Mouse (Mus musculus) E14TG2a.4 (cell line): ENCODE measurements around the gene Wee2.

Experiments used
- H3K27me3 ChIP-seq: 2 replicates; pipeline ENCODE4 v1.6.1; 2014; ENCODE audit warnings: low read length, control low read depth; ENCODE audit not compliant: insufficient read depth
- H3K36me3 ChIP-seq: 2 replicates; pipeline ENCODE4 v1.6.1; 2014; ENCODE audit warnings: low read length, control low read depth; ENCODE audit not compliant: insufficient read depth
- H3K4me1 ChIP-seq: replicated peaks from 2 replicates; pipeline ENCODE4 v1.6.1; 2014; ENCODE audit warnings: low read depth, low read length, control low read depth
- H3K4me3 ChIP-seq: replicated peaks from 2 replicates; pipeline ENCODE4 v1.5.1; 2014; ENCODE audit warnings: mild to moderate bottlenecking, low read length
- H3K9me3 ChIP-seq: 2 replicates; pipeline ENCODE4 v1.6.1; 2014; ENCODE audit warnings: low read length, control low read depth
- CTCF ChIP-seq: conservative IDR thresholded peaks from 2 replicates; pipeline ENCODE4 v1.5.1; 2014; ENCODE audit warnings: low read length
- NANOG ChIP-seq: IDR thresholded peaks from 2 replicates; pipeline ENCODE4 v1.6.1; 2014; ENCODE audit warnings: borderline replicate concordance, low read length, mixed read lengths
- POU5F1 ChIP-seq: IDR thresholded peaks from 2 replicates; pipeline ENCODE4 v1.6.1; 2014; ENCODE audit warnings: low read length, borderline replicate concordance

The Wee2 gene

DNA sequence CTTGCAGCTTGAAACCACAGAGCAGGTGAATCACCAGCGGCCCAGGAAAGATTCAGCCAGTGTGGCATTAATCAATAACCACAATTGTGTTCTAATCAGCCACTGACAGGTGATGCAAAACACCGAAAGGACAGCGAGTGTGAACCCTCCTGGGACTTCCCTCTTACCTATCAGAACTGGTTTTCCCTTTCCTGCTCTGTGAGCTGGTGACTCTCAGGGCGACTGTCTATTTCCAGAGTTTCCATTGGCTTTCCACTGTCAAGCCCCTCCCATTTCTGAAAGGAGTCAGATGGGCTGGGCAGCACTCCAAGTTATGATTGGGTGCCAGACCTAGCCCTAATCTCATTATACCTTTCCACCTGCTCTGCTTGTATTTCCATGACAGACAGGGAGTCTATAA, 7.5 kb upstream of the Wee2 start:
- TF ChIP-seq POU5F1 (no peak), NANOG (no peak), CTCF (no peak)

DNA sequence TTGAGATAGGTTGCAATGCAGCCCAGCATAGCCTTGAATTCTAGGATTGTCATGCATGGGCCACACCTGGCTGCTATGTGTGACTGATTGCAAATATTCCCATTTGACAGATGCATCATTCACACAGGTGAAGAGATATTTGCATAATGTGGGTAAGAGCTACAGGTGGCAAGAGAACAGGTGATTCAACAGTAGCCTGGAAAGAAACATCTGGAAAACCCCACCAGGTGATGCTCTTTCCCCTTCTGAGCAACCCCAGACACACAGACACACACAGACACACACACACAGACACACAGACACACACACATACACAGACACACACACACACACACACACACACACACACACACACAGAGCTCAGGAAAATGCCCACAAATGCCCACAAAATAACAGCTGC, 7.1 kb upstream of the Wee2 start:
- Histone ChIP-seq H3K36me3 (no peaks in the 10 kb centered on the region), H3K4me1 (peaks cover 10% of the 10 kb centered on the region), H3K27me3 (peaks cover 41% of the 10 kb centered on the region), H3K4me3 (no peak overlapping the region), H3K9me3 (no peaks in the 10 kb centered on the region)
- TF ChIP-seq NANOG: no peak
- no peak for TF ChIP-seq POU5F1
- TF ChIP-seq CTCF: no peak

More for the DNA sequence above, 7.5 kb upstream of the Wee2 start:
- H3K27me3 ChIP-seq: peaks cover 37% of the 10 kb centered on the region
- no peak overlapping the region for H3K4me3 ChIP-seq
- H3K9me3 ChIP-seq: no peaks in the 10 kb centered on the region
- H3K4me1 ChIP-seq: peaks cover 10% of the 10 kb centered on the region
- H3K36me3 ChIP-seq: no peaks in the 10 kb centered on the region

DNA sequence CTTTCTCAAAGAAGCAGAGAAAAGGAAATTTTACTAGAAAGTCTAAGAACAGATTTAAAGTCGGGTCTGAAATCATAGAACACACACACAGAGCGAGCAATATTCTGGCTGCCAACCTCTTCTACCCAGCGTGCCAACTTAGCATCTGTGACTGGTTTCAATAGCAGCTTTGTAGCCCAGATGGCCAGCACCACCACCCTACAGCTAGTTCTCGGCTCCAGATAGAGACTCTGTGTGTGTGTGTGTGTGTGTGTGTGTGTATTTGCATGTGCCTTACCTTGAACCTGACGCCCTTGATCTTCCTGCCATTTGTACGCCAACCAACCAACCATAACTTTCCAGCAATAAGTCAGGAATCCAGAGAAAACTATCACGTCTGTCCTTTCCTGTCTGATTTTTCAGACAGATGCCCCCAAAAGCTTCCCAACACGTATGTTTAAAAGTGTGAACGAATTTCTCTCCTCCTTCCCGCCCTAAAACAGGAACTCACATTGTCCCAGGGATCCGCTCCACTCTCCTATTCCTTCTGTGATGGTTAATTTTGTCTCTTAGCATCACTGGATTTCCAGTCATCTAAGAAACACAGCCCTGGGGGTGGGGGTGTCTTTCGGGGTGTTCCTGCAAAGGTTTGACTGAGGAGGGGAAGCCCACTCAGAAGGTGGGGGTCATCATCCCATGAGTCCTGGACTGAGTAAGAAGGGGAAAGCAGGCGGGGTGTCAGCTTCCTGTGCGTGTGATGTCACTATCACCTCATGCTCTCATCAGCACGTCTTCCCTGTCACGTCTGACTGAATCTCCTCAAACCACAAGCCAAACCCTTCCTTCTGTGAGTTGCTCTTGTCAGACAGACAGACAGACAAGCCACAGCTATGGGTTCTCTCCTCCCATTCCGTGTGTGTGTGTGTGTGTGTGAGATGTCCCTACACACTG, 6.3 kb upstream of the Wee2 start:
- H3K36me3 ChIP-seq: no peaks in the 10 kb centered on the region
- TF ChIP-seq CTCF (no peak), POU5F1 (no peak), NANOG (no peak)
- no peak overlapping the region for H3K4me3 ChIP-seq
- peaks cover 10% of the 10 kb centered on the region for H3K4me1 ChIP-seq
- peaks cover 48% of the 10 kb centered on the region for H3K27me3 ChIP-seq
- H3K9me3 ChIP-seq: no peaks in the 10 kb centered on the region

DNA sequence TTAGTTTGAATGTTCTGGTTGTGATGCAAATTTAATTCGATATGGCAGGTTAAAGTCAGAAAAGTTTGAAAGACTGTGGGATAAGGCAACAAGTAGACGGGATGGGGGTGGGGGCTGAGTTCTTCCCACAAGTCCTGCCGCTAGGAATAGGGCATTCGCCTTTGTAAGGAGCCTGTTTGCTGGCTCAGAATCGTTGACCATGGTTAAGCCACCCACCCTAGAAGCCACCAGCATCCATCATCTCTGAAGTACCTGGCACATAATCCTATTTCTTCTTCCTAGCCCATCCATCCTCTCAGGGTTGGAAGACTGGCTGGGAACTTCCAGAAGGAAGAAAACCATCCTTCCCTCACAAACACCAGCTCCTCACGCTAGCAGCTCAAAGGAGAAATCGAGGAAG, 4.2 kb upstream of the Wee2 start:
- H3K27me3 ChIP-seq: peaks cover 65% of the 10 kb centered on the region
- no peak for TF ChIP-seq CTCF
- no peak; the same call in 1 of the 2 replicates for TF ChIP-seq NANOG
- no peak for TF ChIP-seq POU5F1
- no peaks in the 10 kb centered on the region for H3K9me3 ChIP-seq
- H3K4me3 ChIP-seq: peak overlapping the region; percentile 93
- H3K4me1 ChIP-seq: peaks cover 10% of the 10 kb centered on the region
- no peaks in the 10 kb centered on the region for H3K36me3 ChIP-seq

DNA sequence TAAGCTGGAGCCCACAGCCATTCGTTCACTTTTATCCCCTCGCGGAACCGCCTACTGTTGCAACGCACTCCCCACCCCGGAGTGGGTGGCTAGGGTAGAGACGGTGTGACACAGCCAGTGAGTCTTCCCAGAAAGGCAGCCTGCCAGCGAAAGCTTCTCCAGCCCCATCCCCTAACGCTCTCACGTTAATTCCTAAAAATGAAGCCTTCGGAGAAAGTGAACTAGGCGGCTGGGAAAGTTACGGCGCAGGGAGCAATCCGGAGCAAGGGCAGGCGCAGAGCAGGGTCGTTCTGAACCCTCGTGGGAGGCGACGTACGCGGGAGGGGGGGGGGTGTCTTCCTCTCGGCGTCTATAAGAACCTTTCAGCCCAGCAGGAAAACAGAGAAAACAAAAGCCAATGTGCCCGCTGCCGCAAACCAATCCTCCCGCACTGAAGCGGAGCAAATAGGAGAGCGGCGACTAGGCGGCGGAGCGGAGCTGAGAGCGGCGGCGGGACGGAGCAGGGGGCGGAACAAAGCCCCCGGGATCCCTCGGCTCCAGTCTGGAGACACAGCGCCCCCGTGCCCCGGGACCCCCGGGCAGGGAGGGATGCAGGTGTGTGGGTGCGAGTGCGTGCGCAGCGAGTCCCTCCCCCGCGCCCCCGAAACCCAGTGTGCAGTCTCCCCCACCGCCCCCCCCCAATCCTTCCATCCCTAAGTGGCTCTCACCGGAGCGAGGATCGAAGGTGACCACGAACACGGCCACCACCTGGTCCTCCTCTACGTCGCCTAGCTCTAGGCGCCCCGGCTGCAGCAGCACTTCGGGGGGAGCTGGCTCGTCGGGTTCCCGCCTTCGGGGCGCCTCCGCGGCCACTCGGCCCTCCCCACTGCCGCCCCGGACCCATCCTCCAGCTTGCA, 3.5 kb upstream of the Wee2 start:
- Histone ChIP-seq H3K9me3 (no peaks in the 10 kb centered on the region), H3K27me3 (peaks cover 70% of the 10 kb centered on the region), H3K36me3 (no peaks in the 10 kb centered on the region), H3K4me3 (peak overlapping the region; percentile 93), H3K4me1 (peaks cover 10% of the 10 kb centered on the region)
- TF ChIP-seq POU5F1 (no peak), CTCF (no peak), NANOG (no peak)

DNA sequence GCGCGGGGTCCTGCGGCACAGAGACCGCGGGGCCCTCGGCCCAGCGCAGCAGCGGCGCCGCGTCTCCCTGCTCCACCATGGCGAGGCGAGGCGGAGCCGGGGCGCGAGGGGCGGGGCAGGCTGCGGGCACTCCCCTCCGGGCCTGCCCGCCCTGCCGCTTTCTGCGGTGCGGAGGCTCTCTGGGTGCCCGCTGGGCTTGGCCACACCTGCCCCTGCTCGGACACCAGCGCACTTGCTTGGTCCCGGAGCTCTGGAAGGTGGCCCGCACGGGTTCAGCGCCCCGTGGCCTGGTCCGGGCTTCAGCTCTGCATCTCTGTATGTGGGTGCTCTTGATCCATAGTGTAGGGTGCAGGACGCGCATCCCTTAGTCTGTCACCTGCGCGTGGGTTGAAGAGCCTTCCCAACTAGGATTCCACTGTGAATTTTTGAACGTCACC, 2.8 kb upstream of the Wee2 start, which contains the start of gene E330009J07Rik:
Gene E330009J07Rik (minus strand): TSS at position 89 of the 437 bp plus-strand sequence.
- TF ChIP-seq POU5F1: no peak
- TF ChIP-seq CTCF: no peak
- TF ChIP-seq NANOG: no peak
- Histone ChIP-seq H3K27me3 (peaks cover 76% of the 10 kb centered on the region), H3K9me3 (no peaks in the 10 kb centered on the region), H3K4me1 (peaks cover 10% of the 10 kb centered on the region), H3K36me3 (no peaks in the 10 kb centered on the region), H3K4me3 (peak within 1 kb of the TSS; percentile 93)

DNA sequence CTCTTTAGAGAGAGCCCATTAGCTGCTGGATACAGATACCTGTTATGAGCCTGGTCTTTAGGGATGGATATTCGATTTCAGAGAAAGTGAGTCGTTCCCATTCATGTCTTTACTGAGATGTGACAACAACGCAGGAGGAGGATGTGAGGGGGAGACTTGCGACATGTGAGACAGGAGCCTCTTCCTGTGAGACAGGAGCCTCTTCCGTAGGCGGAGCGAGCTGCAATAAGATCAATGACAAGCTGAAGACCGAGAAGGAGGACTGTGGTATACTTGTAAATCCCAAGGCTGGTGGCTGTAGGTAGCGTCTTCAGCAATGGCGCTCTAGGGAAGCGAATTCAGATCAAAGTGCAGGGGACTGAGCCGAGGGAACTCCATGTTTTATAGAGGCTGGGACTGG, 843 bp downstream of the Wee2 start:
- TF ChIP-seq NANOG (no peak), CTCF (no peak), POU5F1 (no peak)

DNA sequence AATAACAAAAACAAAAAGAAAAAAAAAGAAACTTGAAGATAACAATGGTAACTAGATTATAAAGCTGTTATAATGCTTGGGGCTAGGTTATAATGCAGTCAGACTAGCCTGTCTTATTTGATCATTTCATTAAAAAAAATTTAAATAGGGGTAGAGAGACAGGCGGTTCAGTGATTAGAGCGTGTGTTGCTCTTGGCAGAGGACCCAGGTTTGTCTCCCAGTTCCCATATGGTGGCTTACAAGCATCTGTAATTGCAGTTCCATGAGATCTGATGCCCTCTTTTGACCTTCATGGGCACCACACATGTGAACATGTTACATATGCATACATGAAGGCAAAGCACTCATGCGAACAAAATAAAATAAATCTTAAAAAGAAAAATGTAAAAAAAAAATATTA, 2.4 kb downstream of the Wee2 start:
- H3K4me1 ChIP-seq: peaks cover 7% of the 10 kb centered on the region
- peaks cover 7% of the 10 kb centered on the region; the same call in 1 of the 2 replicates for H3K9me3 ChIP-seq
- peaks cover 52% of the 10 kb centered on the region for H3K27me3 ChIP-seq
- TF ChIP-seq NANOG: no peak
- TF ChIP-seq POU5F1: no peak
- no peak for TF ChIP-seq CTCF
- no peak overlapping the region for H3K4me3 ChIP-seq
- H3K36me3 ChIP-seq: no peaks in the 10 kb centered on the region

More for the DNA sequence above, 843 bp downstream of the Wee2 start:
- no peak overlapping the region for H3K4me3 ChIP-seq
- H3K9me3 ChIP-seq: peaks cover 7% of the 10 kb centered on the region; the same call in 1 of the 2 replicates
- no peaks in the 10 kb centered on the region for H3K36me3 ChIP-seq
- peaks cover 12% of the 10 kb centered on the region for H3K4me1 ChIP-seq
- peaks cover 60% of the 10 kb centered on the region for H3K27me3 ChIP-seq
